Mouse (Mus musculus) embryonic fibroblast, embryonic 13.5 days (primary cell): ENCODE results near the gene Snx19. TPM values are rescaled to one million over a fixed set of nuclear protein-coding genes. Genes with fewer than 3 reads are reported as not detected.

Experiments
- H3K27ac ChIP-seq: 2 replicates; pipeline ENCODE4 v1.5.1; 2012; ENCODE audit warnings: low read length, control low read depth, inconsistent platforms; ENCODE audit not compliant: insufficient read depth
- H3K4me1 ChIP-seq: 2 replicates; pipeline ENCODE4 v1.6.1; 2011; ENCODE audit warnings: low read length; ENCODE audit not compliant: control insufficient read depth, insufficient read depth
- H3K4me3 ChIP-seq: 2 replicates; pipeline ENCODE4 v1.5.1; 2011; ENCODE audit warnings: mild to moderate bottlenecking, control low read depth, low read length; ENCODE audit not compliant: insufficient read depth
- CTCF ChIP-seq: IDR thresholded peaks from 2 replicates; pipeline ENCODE4 v1.5.1; 2011; ENCODE audit warnings: mild to moderate bottlenecking, control low read depth, low read length, moderate library complexity, borderline replicate concordance; ENCODE audit not compliant: insufficient read depth
- POLR2A ChIP-seq: IDR thresholded peaks from 2 replicates; pipeline ENCODE4 v1.6.1; 2011; ENCODE audit warnings: low read depth, mild to moderate bottlenecking, control low read depth, low read length, moderate library complexity
- polyA plus RNA-seq: library from polyadenylated mRNA; stranded (reverse); fragments of >200 nt; gene quantifications from 2 replicates; pipeline ENCODE4 v1.2.4, GENCODE M21; 2011; ENCODE audit warnings: low read depth; ENCODE audit not compliant: missing spikeins, insufficient read length

Gene Snx19
- polyA plus RNA-seq, 1 experiment, result 30.0 TPM

GRCm38 (mm10) chr9:30441761-30442160, 14.9 kb downstream of the Snx19 start:
- TF ChIP-seq CTCF (no peak), POLR2A (no peak)
- Histone ChIP-seq H3K4me3 (no peak overlapping the region), H3K4me1 (no peaks in the 10 kb centered on the region), H3K27ac (no peak overlapping the region)

- Histone ChIP-seq H3K4me1 (no peaks in the 10 kb centered on the region), H3K27ac (no peak overlapping the region), H3K4me3 (no peak overlapping the region)
- TF ChIP-seq POLR2A, result no peak
- TF ChIP-seq CTCF, result no peak
Observed at GRCm38 (mm10) chr9:30445232-30446085, 18.6 kb downstream of the Snx19 start.

DNA sequence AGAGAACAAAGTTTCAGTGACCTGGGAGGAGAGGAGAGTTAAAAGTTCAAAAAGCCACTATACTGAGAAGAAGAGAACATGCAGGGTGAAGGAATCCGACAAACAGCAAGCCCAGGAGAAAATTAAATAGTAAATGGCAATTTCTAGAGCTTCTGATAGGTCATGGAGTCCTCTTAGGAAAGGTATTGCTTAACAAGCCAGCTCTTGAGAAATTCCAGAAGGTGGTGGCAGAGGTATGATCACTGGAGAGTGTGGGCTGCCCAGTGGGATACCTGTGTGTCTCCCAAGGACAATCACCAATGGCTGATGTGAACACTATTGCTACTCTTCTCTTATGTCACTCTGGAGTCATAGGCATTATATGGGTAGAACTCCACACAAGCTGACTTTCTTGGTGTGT, 19.2 kb downstream of the Snx19 start:
- H3K27ac ChIP-seq, result no peak overlapping the region
- no peak overlapping the region for H3K4me3 ChIP-seq
- TF ChIP-seq CTCF, result no peak
- no peak for TF ChIP-seq POLR2A
- no peaks in the 10 kb centered on the region for H3K4me1 ChIP-seq

DNA sequence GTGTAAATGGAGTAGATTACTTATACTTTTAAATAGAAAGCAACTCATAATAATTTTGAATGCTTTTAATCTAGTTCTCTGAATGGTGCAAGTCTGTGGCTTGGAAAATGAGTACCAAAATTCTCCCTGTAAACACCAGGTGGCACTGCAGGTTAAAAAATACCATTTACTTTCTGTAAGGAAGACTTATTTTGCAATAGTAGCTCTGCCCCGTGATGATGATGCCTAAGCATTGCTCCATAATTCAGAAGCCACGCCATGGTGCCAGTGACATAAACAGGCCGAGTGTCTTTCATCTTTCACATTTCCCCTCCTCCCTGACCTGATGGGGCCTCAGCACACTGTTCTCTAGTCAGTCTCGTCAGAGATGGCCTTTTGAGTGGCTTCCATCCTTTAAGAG, 21.6 kb downstream of the Snx19 start:
- Histone ChIP-seq H3K4me1 (no peaks in the 10 kb centered on the region), H3K4me3 (no peak overlapping the region), H3K27ac (no peak overlapping the region)
- TF ChIP-seq CTCF, result no peak
- no peak for TF ChIP-seq POLR2A

- Histone ChIP-seq H3K4me1 (no peaks in the 10 kb centered on the region), H3K4me3 (no peak overlapping the region), H3K27ac (no peak overlapping the region)
- TF ChIP-seq CTCF, result no peak
- TF ChIP-seq POLR2A, result no peak
Observed at GRCm38 (mm10) chr9:30449862-30450261, 23.0 kb downstream of the Snx19 start.

GRCm38 (mm10) chr9:30450834-30451233, 23.9 kb downstream of the Snx19 start:
- Histone ChIP-seq H3K4me3 (no peak overlapping the region), H3K27ac (no peak overlapping the region), H3K4me1 (no peaks in the 10 kb centered on the region)
- TF ChIP-seq CTCF, result no peak
- no peak for TF ChIP-seq POLR2A

- no peak for TF ChIP-seq CTCF
- no peak for TF ChIP-seq POLR2A
- Histone ChIP-seq H3K27ac (no peak overlapping the region), H3K4me3 (no peak overlapping the region), H3K4me1 (no peaks in the 10 kb centered on the region)
Observed at GRCm38 (mm10) chr9:30454527-30454926, 27.6 kb downstream of the Snx19 start.

- TF ChIP-seq CTCF (no peak), POLR2A (no peak)
- Histone ChIP-seq H3K27ac (no peak overlapping the region), H3K4me1 (no peaks in the 10 kb centered on the region)
Observed at GRCm38 (mm10) chr9:30456250-30456649, 29.3 kb downstream of the Snx19 start.

DNA sequence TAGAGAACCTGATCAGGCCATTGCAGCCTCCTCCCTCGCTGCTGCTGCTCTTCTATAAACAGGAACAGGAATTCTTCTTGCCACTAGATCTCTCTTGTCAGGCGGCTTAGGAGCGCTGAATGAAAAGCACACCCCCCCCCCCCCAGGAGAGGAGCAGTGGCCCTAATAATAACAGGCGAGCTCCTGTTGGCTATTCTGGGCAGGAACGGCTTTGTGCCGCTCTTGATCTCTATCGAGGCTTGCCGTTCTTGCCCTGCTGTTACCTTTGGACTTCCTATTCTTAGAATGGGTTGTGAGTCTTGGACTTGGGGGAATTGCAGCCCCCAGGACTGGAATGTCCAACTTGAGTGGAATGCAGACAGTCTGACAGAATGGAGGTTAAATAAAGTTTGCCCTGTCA, 33.6 kb downstream of the Snx19 start:
- TF ChIP-seq CTCF (no peak), POLR2A (no peak)
- no peaks in the 10 kb centered on the region for H3K4me1 ChIP-seq
- no peak overlapping the region for H3K27ac ChIP-seq
- H3K4me3 ChIP-seq, result no peak overlapping the region

More at GRCm38 (mm10) chr9:30456250-30456649, 29.3 kb downstream of the Snx19 start:
- no peak overlapping the region for H3K4me3 ChIP-seq

GRCm38 (mm10) chr9:30464661-30465060, 37.8 kb downstream of the Snx19 start:
- TF ChIP-seq CTCF (no peak), POLR2A (no peak)

DNA sequence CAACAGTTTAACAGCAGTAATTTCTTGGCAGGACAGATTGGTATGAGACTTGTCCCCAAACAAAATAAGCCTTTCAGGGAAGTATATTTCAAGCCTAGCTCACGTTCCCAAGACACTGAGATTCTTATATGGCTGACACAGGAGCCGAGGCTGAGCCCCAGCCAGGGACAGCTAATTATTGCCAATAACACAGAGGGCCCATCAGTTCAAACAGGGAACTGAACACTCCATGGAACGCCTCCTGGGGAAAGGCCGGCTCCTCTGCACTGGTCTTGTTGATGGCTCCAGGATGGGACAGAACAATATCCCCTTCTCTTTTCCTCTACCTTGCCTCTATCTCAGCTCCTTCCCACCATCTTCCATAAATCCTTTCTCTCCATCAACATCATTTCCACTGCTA, 53.1 kb downstream of the Snx19 start:
- no peaks in the 10 kb centered on the region for H3K4me1 ChIP-seq
- TF ChIP-seq CTCF, result no peak
- TF ChIP-seq POLR2A, result no peak
- no peak overlapping the region for H3K27ac ChIP-seq
- no peak overlapping the region for H3K4me3 ChIP-seq

More at GRCm38 (mm10) chr9:30464661-30465060, 37.8 kb downstream of the Snx19 start:
- no peak overlapping the region for H3K27ac ChIP-seq
- H3K4me3 ChIP-seq, result no peak overlapping the region
- no peaks in the 10 kb centered on the region for H3K4me1 ChIP-seq
